Mouse (Mus musculus): ENCODE data around the gene Fgf10. TPM values are rescaled to one million over a fixed set of nuclear protein-coding genes. Genes with fewer than 3 reads are reported as not detected.

Fgf10 gene
- polyA plus RNA-seq, 1 experiment from 2014 or later = 9.7 TPM

DNA sequence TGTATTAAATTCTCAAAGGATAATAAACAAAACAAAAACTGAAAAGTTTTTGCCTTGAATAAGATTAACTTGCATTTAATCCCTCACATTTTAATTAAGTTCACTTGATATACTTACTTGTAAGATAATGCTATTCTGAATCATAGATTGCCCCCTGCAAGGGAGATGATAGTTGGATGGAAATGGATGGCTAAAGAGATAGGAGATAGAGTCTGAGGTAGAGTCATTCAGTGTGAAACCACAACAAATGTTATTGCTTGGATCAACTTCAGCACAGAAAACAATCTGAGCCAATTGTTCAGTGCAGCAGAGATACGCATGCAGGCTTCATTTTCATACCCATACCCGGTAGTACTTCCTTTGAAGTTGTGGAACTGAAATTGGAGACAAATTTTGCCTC, 23.5 kb downstream of the Fgf10 start:
- Histone ChIP-seq H3K9me3 (no peaks in the 10 kb centered on the region), H3K4me2 (no peak overlapping the region), H3K27ac (no peak overlapping the region), H3K27me3 (no peaks in the 10 kb centered on the region), H3K9ac (no peak overlapping the region), H3K4me3 (no peak overlapping the region), H3K4me1 (peaks cover 4% of the 10 kb centered on the region; the same call in 1 of the 2 replicates), H3K36me3 (no peaks in the 10 kb centered on the region)
- 65% methylated on average over 2 of the region's 2 CpGs for WGBS
- ATAC-seq (ENCODE audit: insufficient number of reproducible peaks, insufficient read depth, low FRiP score, low TSS enrichment, low read depth) = no peak

DNA sequence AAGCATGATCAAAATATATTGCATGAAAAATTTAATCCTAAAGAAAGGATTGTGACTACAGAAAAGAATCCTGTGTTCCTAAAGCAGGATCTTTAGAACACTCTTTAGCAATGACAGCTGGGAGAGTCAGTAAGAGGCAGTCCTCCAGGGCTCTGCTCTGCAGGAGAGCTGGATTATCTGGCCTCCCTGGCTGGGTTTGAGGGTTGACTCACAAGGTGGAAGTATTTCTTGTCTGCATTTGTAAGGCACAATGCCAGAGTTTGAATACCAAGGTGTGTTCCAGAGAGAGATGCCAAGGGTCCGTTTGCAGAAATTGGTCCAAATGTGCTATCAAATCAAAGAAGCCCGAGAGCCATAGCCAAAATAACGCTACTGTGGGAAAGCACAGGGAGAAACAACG, 25.5 kb downstream of the Fgf10 start:
- no peak overlapping the region for H3K9ac ChIP-seq
- no peaks in the 10 kb centered on the region for H3K27me3 ChIP-seq
- H3K36me3 ChIP-seq = no peaks in the 10 kb centered on the region
- WGBS = 19% methylated on average over 4 of the region's 4 CpGs
- no peaks in the 10 kb centered on the region for H3K9me3 ChIP-seq
- ATAC-seq (ENCODE audit: insufficient number of reproducible peaks, insufficient read depth, low FRiP score, low TSS enrichment, low read depth) = no peak
- no peak overlapping the region for H3K27ac ChIP-seq
- no peak overlapping the region for H3K4me3 ChIP-seq
- H3K4me1 ChIP-seq = peaks cover 4% of the 10 kb centered on the region; the same call in 1 of the 2 replicates
- no peak overlapping the region for H3K4me2 ChIP-seq

DNA sequence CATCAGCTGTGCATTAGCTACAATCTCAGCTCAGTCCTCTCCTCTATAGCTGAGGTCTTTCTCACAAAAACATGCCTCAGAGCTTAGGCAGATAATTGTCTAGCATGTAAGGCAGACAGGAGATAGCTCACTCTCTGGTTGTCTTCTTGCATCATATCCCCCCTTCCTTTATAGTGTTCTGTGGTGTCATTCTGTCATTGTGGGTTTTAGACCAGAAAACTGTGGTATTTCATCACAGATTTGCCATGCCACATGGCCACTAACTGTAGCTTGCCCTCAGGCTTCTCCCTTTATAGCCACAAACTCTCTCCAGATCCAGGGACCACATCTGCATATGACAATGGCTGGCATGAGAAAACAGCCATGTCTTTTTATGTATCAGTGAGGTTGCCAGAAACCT, 34.1 kb downstream of the Fgf10 start:
- Histone ChIP-seq H3K27me3 (no peaks in the 10 kb centered on the region), H3K4me1 (no peaks in the 10 kb centered on the region), H3K36me3 (no peaks in the 10 kb centered on the region), H3K9ac (no peak overlapping the region), H3K27ac (no peak overlapping the region), H3K9me3 (no peaks in the 10 kb centered on the region), H3K4me3 (no peak overlapping the region), H3K4me2 (no peak overlapping the region)
- ATAC-seq (ENCODE audit: insufficient number of reproducible peaks, insufficient read depth, low FRiP score, low TSS enrichment, low read depth) = no peak

DNA sequence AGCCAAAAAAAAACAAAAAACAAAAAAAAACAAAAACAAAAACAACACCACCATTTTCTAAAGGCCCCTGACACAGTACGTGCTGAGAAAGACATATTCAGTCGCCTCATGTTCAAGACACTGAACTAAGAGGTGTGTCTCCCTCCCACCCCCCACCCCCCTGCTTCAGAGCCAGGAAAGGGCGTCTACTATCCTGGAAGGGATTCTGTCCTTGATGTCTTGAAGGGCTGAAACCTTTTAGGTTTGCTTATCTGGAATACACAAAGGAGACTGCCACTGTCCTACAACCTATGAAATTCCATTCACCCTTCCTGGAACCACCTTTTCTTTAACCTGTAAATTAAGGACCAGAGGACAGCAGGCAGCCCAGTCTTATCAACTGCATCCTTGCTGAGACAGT, 36.1 kb downstream of the Fgf10 start:
- no peak for ATAC-seq (ENCODE audit: insufficient number of reproducible peaks, insufficient read depth, low FRiP score, low TSS enrichment, low read depth)
- no peaks in the 10 kb centered on the region for H3K36me3 ChIP-seq
- H3K9ac ChIP-seq = no peak overlapping the region
- no peaks in the 10 kb centered on the region for H3K4me1 ChIP-seq
- 84% methylated on average over 3 of the region's 3 CpGs for WGBS
- no peaks in the 10 kb centered on the region for H3K27me3 ChIP-seq
- no peaks in the 10 kb centered on the region for H3K9me3 ChIP-seq
- H3K27ac ChIP-seq = no peak overlapping the region
- H3K4me2 ChIP-seq = no peak overlapping the region
- H3K4me3 ChIP-seq = no peak overlapping the region

DNA sequence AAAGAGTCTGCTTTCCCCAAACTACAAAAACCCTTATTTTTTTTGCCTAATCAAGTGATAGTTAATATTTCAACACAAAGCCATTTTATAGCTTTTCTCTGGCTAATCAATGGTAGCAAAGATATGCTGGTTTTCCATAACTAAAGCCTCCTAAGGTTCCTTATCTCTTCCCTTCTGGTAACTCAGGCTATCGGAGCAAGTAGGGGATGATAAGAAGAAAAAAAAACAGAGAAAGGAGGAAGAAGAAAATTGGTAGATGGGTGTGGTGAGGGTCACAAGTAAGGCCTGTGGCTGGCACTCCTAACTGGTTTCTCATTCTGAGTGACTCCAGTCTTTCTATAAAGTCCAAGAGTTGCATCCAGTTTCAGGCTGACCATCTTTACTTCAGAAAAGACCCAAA, 40.3 kb downstream of the Fgf10 start:
- H3K4me1 ChIP-seq = 0 out of 2 replicates have a peak, but pooled peaks cover 10% of the 10 kb centered on the region
- WGBS = 100% methylated on average over 1 of the region's 1 CpGs
- ATAC-seq (ENCODE audit: insufficient number of reproducible peaks, insufficient read depth, low FRiP score, low TSS enrichment, low read depth) = no peak

DNA sequence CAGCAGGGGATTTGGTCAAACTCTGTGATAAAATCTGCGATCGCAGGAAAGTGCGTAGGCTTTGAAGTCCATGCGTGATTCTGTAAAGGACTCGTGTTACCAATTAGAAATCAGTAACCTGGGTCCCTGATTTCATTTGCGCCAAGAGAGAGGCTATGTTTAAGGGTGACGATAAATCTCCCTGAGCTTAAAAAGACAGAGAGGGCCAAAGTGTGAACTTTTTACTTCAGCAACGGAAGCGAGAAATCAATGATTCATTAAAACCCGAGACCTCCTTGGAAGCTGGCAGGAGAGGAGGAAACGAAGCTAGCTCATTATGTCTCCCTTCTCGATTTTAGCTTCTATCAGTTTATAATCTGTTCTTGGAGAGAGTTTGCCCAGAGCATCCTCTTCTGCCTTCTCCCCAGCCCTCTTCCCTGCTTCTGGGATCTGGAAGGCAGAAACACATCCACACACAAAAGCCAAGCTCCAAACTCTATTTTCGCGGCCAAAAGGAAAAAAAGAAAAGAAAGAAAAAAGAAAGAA, 44.1 kb downstream of the Fgf10 start:
- peak overlapping the region; percentile 84 for H3K4me2 ChIP-seq
- peak overlapping the region; percentile 16; the same call in 1 of the 2 replicates for H3K27ac ChIP-seq
- H3K4me1 ChIP-seq = peaks cover 13% of the 10 kb centered on the region; the same call in 1 of the 2 replicates
- ATAC-seq (ENCODE audit: insufficient number of reproducible peaks, insufficient read depth, low FRiP score, low TSS enrichment, low read depth) = no peak
- peak overlapping the region; percentile 62 for H3K4me3 ChIP-seq
- no peaks in the 10 kb centered on the region for H3K36me3 ChIP-seq
- peak overlapping the region; percentile 77 for H3K9ac ChIP-seq
- H3K9me3 ChIP-seq = no peaks in the 10 kb centered on the region
- H3K27me3 ChIP-seq = 0 out of 2 replicates have a peak, but pooled peaks cover 7% of the 10 kb centered on the region
- 1% methylated on average over 14 of the region's 14 CpGs for WGBS

More for the DNA sequence above, 40.3 kb downstream of the Fgf10 start:
- H3K27me3 ChIP-seq = 0 out of 2 replicates have a peak, but pooled peaks cover 7% of the 10 kb centered on the region
- H3K27ac ChIP-seq = no peak overlapping the region
- no peak overlapping the region for H3K9ac ChIP-seq
- H3K4me3 ChIP-seq = no peak overlapping the region
- H3K4me2 ChIP-seq = no peak overlapping the region
- H3K9me3 ChIP-seq = no peaks in the 10 kb centered on the region
- H3K36me3 ChIP-seq = no peaks in the 10 kb centered on the region

DNA sequence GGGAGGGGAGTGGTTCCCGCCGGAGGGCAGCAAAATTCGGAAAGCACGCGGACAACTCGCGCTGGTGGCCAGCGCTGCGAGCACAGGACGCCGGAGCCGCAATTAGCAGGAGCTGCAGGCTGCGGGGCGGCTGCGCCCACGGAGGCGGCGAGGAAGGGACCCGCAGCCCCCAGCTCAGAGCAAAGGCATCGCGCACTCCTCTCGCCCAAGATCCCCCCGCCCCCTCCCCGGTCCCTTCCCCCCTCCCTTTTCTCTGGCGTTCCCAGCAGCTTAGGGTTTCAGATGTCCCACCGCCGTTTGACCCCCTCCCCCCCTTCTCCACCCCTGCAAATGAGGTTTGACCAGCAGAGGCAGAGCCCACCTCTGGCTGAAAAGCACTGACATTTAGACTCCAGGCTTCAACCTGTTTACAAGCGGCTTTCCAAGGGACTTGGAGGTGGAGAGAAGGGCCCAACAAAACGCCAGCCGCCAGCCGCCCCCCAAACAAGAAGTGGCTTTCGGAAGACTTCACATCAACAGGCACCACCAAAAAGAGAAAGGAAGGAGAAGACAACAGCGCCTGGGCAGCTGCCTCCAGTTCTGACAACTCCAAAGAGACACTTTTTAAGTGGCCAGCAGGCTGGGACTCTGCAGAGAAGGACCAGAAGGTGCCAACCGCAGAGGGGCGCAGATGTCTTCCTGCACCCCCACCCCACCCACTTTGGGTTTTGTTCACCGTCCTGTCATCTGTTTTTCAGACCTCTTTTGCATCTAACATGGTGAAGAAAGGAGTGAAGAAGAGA, 44.9 kb downstream of the Fgf10 start:
- H3K4me2 ChIP-seq = peak overlapping the region; percentile 84
- H3K36me3 ChIP-seq = no peaks in the 10 kb centered on the region
- 0 out of 2 replicates have a peak, but pooled peaks cover 7% of the 10 kb centered on the region for H3K27me3 ChIP-seq
- H3K4me3 ChIP-seq = peak overlapping the region; percentile 62
- peak; percentile 60; the same call in 1 of the 2 replicates for ATAC-seq (ENCODE audit: insufficient number of reproducible peaks, insufficient read depth, low FRiP score, low TSS enrichment, low read depth)
- no peaks in the 10 kb centered on the region for H3K9me3 ChIP-seq
- peaks cover 13% of the 10 kb centered on the region; the same call in 1 of the 2 replicates for H3K4me1 ChIP-seq
- under 1% methylated on average over 34 of the region's 36 CpGs for WGBS
- H3K9ac ChIP-seq = peak overlapping the region; percentile 77
- H3K27ac ChIP-seq = peak overlapping the region; percentile 83

DNA sequence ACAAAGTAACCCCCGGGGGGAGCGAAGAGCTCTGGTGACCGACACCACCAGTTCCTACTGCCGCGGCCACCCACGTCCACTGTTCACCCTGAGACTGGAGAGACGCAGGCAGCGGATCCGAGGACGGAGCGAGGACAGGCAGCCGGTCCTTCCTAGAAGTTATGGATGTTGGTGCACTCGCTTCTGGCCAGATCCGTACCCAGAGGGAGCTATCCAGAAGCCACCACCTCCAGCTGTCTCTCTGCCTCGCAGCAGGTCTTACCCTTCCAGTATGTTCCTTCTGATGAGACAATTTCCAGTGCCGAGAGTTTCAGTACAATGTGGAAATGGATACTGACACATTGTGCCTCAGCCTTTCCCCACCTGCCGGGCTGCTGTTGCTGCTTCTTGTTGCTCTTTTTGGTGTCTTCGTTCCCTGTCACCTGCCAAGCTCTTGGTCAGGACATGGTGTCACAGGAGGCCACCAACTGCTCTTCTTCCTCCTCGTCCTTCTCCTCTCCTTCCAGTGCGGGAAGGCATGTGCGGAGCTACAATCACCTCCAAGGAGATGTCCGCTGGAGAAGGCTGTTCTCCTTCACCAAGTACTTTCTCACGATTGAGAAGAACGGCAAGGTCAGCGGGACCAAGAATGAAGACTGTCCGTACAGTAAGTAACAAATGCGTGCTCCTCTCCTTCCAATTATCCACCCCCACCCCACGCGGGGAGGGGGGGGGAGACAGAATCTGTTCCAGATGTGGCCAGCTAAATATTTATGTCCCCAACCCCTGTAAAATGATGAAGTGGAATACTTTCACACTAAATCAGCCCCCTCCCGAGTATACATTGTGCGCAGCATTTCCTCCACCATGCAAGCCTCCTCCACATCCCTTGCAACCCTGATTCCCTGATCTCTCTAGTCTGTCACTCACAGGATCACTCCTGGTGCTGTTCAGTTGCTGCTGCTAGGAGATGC, 45.8 kb downstream of the Fgf10 start:
- under 1% methylated on average over 31 of the region's 31 CpGs for WGBS
- Histone ChIP-seq H3K4me1 (peaks cover 13% of the 10 kb centered on the region; the same call in 1 of the 2 replicates), H3K27ac (peak overlapping the region; percentile 83), H3K9ac (peak overlapping the region; percentile 77), H3K4me3 (peak overlapping the region; percentile 62), H3K36me3 (no peaks in the 10 kb centered on the region), H3K27me3 (0 out of 2 replicates have a peak, but pooled peaks cover 7% of the 10 kb centered on the region), H3K9me3 (no peaks in the 10 kb centered on the region), H3K4me2 (peak overlapping the region; percentile 84)
- ATAC-seq (ENCODE audit: insufficient number of reproducible peaks, insufficient read depth, low FRiP score, low TSS enrichment, low read depth) = peak; percentile 63; the same call in 1 of the 2 replicates

DNA sequence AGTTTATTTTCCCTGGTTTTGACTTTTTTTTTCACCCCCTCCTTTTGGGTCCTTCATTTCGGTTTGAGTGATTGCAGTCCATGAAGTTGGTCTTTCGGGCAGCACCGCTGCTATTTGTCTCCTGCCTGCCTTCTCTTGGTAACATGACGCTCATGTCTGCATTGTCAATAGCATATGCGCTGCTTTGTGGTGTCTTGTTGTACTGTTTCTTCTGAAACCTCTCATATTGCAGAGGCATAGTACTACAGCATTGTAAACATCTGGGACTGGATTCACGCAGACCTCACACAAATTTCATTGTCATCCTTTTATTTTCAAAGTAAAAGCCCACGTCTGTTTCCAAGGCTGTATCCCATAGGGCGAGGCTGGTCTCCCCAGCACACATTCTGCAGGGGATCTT, 46.7 kb downstream of the Fgf10 start:
- ATAC-seq (ENCODE audit: insufficient number of reproducible peaks, insufficient read depth, low FRiP score, low TSS enrichment, low read depth) = peak; percentile 63; the same call in 1 of the 2 replicates
- peak overlapping the region; percentile 77 for H3K9ac ChIP-seq

DNA sequence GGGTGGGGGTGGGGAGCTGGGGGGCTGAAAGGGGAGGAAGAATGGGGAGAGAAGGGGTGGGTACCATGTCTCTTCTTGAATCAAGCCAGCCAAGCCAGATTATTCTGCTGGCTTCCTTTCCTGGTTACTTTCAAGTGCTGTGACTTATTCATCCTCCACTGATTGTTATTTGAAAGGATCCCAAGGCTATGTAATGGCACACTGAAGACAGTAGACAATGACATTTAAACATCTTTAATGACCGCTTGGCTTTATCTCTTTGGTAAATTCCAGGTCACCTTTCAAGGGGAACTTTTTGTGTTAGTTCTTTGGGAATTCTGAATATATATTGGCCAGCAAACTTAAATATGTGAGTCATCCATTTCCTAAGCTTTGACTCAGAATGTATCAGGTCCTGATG, 47.1 kb downstream of the Fgf10 start:
- peak overlapping the region; percentile 83 for H3K27ac ChIP-seq

More for the DNA sequence above, 46.7 kb downstream of the Fgf10 start:
- Histone ChIP-seq H3K9me3 (no peaks in the 10 kb centered on the region), H3K27ac (peak overlapping the region; percentile 83), H3K27me3 (0 out of 2 replicates have a peak, but pooled peaks cover 7% of the 10 kb centered on the region), H3K4me1 (peaks cover 13% of the 10 kb centered on the region; the same call in 1 of the 2 replicates), H3K4me2 (peak overlapping the region; percentile 84), H3K4me3 (peak overlapping the region; percentile 62), H3K36me3 (no peaks in the 10 kb centered on the region)
- 4% methylated on average over 8 of the region's 8 CpGs for WGBS

DNA sequence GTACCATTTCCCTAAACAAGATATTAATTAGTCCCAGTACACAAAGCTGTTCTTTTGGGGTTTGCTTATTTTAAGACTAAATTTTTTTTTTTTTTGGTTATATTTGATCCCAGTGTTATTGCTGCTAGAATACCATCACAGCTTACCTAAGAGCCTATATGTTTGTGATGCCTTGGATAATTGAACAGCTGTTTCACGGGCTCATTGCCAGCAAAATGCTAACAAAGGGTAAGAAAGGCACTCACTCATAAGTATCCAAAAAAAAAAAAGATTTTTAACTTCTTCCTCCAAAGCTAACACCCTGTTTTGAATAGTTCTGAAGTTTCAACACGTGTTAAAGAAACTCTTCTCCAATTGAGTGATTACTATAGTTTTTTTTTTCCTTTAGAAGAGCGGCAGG, 48.8 kb downstream of the Fgf10 start:
- no peak overlapping the region for H3K4me3 ChIP-seq
- no peak overlapping the region for H3K27ac ChIP-seq
- H3K36me3 ChIP-seq = no peaks in the 10 kb centered on the region
- H3K9ac ChIP-seq = no peak overlapping the region
- peaks cover 7% of the 10 kb centered on the region; the same call in 1 of the 2 replicates for H3K4me1 ChIP-seq
- H3K9me3 ChIP-seq = no peaks in the 10 kb centered on the region
- 52% methylated on average over 3 of the region's 3 CpGs for WGBS
- ATAC-seq (ENCODE audit: insufficient number of reproducible peaks, insufficient read depth, low FRiP score, low TSS enrichment, low read depth) = no peak
- 0 out of 2 replicates have a peak, but pooled peaks cover 2% of the 10 kb centered on the region for H3K27me3 ChIP-seq
- H3K4me2 ChIP-seq = peak overlapping the region; percentile 84

More for the DNA sequence above, 47.1 kb downstream of the Fgf10 start:
- Histone ChIP-seq H3K9ac (peak overlapping the region; percentile 77), H3K9me3 (no peaks in the 10 kb centered on the region), H3K4me3 (peak overlapping the region; percentile 62), H3K4me1 (peaks cover 13% of the 10 kb centered on the region; the same call in 1 of the 2 replicates), H3K36me3 (no peaks in the 10 kb centered on the region), H3K4me2 (peak overlapping the region; percentile 84), H3K27me3 (0 out of 2 replicates have a peak, but pooled peaks cover 7% of the 10 kb centered on the region)
- ATAC-seq (ENCODE audit: insufficient number of reproducible peaks, insufficient read depth, low FRiP score, low TSS enrichment, low read depth) = no peak
- 49% methylated on average over 1 of the region's 1 CpGs for WGBS
